Mouse (Mus musculus) small intestine, adult 10 weeks (tissue): Measurements from ENCODE around the gene Btbd35f7. TPM values are rescaled to one million over a fixed set of nuclear protein-coding genes. Genes with fewer than 3 reads are reported as not detected.

Experiments
- polyA plus RNA-seq: library from polyadenylated mRNA; stranded (reverse); fragments of 350-450 nt; fragmentation: Illumina TruSeq; extraction: RNeasy Lipid Tissue Mini Kit (QIAGEN cat#74804); gene quantifications from one replicate; pipeline ENCODE4 v1.2.3, GENCODE M21; 2014; ENCODE audit warnings: low replicate concordance

Gene Btbd35f7
- not detected for polyA plus RNA-seq

DNA sequence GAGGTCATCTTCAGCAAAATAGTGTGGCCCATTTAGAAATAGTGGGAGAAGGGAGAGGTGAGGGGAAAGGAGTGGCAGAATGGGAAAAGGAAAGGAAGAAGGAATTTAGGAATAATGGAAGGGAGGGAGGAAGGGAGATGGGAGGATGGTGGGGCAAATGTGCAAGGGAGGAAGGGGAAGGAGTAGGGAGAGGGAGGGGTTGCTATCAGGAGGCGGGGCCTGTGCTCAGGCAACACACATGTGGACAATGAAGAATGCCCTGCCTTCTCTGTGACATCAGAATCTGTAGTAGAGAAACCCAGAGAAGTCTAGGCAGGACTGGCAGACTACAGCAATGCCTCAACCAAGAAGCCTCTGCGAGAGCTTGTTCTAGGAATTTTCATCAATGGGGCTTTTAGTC, at the start of gene Btbd35f7:
Gene Btbd35f7 (plus strand): TSS at position 301 of the 400 bp plus-strand sequence.

Other genes with a start within 250 kb of the Btbd35f7 start
- not detected for gene Mycs, start 199.8 kb upstream of the Btbd35f7 start, polyA plus RNA-seq